Mouse (Mus musculus) cerebellum, postnatal 36 days (tissue): ENCODE results near the gene Gcnt2.
"Not testable (repeated sequence)": the region's sequence is repeated elsewhere in the genome, so short reads cannot be mapped to it uniquely, and the experiment has no call there.

ENCODE experiments used
- DNase-seq, 2 experiments: peaks; one replicate each; pipeline ENCODE4 v3.0.0; 2021 to 2022; ENCODE audit warnings: mixed read lengths in 2 of 2

Gene Gcnt2

DNA sequence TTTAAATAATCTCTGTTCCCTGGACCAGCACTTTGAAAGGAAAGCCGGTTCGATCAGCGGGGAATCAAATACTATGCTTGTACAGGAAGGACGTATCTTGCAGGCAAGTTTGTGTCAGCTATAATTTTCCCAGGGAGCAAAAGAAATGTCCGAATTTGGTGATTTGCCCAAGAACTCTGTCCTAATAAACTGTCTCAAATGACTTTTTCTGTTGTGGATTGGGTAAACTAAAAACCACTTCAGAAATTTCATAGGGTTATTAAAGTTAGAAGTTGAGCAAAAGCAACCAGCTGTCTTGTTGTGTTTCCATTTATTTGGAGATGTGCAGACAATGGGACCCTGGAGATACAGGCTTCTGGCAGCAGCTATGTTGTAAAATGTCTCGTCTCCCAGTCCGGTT, 47.7 kb downstream of the Gcnt2 start:
- DNase-seq = no peak

DNA sequence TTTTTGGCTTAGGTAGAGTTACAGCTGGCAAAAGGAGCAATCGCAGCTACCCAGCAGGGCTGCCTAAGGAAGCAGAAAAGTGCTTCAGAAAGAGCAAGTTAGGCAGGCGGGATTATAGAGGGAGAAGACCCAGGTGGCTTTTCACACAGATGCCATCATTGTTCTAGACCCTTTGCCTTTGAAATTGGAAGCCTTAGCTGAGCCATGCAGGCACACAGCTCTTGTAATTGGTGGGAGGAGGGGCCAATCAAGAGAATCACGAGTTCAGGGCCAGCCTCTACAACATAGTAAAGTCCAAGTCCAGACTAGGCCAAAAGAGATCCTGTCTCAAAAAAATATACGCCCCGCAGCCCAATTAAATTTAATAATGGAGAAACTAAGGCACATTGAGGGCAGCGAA, 48.5 kb downstream of the Gcnt2 start:
- DNase-seq = no peak

DNA sequence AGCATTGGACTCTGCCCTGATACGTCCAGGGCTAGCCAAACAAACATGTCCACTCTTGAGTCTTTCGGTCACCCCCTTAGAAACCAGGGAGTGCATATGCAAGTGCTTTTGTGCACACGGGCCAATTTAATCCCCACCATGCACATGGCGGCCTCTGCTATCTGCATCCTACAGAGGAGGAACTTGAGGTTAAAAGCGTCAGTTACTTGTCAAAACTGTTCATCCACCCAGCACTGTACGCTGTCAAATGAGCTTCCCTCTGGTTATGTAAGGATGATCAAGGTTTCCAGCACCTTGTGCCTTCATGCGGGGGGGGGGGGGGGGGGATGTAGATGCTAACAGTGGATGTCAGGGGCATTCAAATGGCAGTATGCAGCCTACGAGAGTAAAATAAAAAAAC, 49.5 kb downstream of the Gcnt2 start:
- DNase-seq = no peak

DNA sequence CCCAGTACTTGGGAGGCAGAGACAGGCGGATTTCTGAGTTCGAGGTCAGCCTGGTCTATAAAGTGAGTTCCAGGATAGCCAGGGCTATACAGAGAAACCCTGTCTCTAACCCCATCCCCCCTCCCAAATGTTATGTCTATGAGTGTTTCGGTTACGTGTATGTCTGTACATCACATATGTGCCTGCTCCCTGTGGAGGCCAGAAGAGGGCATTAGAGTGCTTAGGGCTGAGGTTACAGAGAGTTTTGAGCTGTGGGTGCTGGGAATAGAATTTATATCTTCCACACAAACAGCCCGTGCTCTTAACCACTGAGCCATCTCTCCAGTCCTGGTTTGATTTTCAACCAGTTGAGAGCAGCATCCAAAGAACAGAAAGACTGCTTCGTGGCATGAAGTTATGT, 50.5 kb downstream of the Gcnt2 start:
- no peak for DNase-seq

DNA sequence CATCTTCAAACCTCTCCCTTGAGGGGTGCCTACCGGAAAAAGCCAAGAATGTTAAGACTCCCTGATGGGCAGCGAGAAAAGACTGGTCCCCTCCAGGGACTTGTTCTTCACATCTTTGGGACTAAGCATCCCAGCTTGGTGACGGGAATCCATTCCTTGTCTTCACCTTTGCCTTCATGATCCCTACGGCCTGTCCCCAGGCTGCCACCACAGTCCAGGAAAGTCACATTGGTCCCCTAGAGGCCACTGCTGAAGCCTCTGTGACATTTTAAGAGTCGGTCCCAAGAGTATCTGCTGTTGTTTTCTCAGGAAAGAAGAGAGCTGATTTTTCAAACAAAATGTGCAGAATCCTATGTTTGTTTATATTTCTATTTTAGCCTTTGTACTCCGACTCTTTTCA, 52.4 kb downstream of the Gcnt2 start:
- no peak for DNase-seq

DNA sequence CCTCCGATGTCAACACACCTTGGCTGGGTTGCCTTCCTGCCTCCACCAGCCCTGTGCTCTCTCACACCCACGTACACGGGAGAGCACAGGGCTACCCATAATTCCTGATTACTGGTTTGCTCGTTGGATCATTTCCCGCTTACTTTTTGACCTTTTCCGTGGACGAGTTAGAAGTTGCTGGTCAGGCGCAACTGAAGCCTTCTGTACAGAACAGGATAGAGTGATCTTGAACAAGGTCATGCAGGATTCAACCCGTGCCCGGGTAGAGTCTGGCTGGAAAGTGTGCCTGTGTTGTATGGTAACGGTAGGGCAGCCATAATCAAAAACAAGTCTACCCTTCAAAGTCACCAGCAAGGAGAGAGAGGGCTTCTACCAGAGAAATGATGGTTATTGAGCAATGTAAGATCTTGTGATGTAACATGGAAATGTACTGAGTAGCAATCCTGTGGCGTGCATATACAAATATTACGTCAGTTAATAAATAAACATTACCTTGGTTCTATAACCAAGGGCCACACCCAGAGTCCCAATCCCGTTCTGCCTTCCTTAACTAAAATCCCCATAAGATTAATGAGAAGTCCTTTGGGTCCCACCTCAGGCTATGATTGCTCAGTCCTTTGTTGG, 54.0 kb downstream of the Gcnt2 start:
- DNase-seq = no peak

DNA sequence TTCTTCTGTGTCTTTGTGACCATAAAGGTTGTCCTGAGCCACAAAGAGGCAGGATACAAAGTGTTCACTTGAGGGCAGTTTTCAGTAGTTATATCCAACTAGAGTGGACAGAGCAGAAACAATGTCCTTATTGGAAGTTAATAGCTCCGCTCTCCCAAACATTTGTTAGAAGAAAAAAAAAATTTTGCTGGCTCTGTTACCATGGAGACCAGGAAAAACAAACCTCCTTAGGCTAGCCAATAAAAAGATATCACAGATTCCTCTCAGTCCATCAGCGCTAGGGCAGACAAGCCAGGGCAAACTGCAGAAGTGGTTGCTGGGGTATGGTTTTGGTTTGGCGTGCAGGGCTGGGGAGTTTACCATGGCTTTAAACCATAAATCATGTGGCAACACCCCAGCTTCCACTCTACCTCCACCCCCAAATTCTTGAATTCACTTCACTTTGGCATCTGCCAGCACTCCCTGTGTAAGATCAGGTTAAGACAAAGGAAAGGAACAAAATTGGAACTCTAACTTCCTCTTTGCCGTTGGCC, 54.6 kb downstream of the Gcnt2 start:
- DNase-seq = no peak

DNA sequence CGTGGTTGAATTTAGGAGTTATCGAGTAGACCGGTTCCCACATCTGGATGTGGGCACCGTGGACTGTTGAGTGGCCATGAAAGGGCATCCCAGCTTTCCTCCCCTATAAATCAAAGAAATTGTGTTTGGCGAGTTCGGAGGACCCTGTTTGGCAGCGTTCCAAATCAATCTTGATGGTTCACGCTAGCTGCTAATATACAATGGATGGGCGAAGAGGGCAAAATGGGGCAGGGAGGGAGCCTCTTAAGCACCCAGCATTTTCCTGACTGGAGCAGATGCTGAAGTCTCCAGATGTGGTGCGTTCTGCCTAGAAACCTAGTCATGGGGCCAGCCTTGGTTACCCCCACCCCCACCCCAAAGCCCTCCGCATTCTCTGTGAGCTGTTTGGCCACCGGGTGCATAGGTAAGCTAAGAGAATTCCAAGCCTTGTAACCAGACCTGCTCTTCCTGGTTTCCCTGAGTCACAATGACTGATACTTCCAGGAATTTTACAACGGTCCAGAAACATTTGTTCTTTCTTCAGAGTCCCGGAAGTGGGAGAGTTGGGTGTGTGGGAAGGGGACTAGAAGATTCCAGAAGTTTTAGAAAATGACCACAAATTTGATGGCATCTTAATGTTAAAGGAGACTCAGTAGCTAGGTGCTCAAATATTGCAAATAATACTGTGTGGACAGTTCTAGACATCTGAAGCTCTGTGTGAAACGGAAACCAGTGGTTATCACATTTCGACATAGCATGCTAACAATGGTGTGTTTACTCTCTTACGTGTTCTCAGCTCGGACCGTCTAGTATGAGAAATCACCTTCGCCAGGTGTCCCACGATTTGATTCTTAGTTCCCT, 57.0 kb downstream of the Gcnt2 start:
- DNase-seq = no peak

DNA sequence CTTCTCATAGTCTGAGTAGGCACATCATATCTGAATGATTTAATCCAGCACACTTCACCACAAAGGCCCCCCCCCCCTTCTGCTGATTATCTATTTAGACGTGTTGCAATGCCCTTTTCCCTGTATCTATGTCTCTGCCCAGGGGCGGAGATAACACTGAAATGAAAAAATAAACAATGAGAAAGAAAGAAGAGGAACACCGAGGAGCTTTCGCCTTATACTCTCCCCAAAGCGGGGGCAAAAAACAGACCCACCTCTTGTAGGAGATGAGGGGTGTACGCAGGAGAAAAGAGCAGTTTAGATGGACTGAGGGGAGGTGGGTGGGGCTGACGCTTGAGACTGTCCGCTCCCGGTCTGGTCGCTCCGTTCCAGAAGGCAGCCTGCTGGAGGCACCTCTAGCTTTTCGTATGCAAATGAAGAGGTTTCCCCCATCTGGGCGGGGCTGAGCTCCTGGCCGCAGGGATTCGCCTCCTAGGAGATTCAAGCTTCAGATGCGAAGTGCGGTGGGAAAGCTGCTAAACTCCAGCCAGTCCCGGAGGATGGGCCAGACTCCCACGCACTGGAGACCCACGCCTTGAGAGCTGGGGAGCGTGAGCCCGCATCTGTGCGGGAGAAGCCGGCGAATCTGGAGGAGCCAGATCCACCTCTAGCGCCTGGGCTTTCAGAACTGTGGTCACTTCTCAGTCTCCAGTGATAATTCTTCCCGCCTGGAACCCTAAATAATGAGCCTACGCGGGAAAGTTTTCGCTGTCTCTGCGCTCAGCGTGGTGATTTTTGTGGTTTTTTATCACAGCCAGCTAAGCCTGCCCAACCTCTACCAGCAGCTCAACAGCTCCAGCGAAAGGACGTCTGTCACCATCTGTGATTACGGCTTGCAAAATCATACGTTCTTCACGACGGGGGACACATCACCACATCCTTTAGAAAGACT, 57.9 kb downstream of the Gcnt2 start:
- peak; percentile 17 for DNase-seq

DNA sequence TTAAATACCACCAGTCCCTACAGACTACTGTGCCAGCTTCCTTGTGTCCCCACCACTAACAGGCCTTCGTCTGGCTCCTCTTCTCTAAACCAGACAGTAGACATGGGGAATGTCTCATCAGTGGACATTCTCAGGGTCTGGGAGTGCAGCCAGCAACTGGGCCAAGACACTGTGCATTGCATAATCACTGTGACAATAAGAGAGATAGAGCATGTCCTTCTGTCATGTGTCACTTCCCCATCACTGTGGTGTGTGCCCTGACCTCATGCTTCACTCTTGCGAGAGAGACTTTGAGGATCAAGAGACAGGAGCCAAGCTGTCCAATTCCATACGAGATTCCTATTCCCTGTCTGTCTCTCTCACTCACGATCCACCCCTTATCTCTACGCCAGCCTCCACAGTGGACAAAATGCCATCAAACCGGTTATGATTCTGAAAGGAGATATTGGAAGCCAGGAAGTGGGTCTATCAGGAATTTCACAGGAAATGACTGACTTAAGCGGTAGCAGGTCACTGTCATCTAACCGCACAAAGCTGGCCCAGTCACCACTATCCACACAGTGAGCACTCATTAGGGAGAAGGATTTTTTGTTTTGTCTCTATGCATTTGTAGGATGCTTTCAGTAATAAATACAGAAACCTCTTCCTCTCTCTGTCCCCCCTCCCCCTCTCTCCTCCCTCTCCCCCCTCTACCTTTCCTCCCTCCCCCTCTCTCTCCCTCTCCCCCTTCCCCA, 61.9 kb downstream of the Gcnt2 start:
- DNase-seq = no peak

DNA sequence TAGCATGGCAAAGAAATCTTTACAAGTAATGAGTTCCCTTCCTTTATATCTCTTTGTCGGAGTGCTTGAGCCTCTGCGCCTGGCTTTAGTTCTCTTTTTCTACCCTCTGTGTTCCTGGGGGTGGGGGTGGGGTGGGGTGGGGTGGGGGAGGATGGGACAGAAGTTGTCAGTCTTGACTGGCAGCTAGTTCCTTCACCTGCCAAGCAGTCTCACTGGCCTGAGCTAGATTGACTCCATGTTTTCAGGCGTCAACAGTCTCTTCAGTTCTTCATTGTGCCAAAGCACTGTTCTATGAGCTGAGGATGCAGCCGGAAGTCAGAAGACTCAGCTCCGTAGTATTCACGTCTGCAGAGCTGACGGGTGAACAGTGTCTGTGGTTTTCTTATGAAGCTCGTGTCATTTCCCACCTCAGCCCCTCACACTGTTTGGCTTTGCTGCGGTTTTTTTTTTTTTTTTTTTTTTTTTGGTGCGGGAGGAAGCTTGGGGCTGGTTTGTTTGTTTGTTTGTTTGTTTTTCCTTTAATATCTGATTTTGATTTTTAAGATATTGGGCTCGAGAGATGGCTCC, 62.8 kb downstream of the Gcnt2 start:
- no peak for DNase-seq

DNA sequence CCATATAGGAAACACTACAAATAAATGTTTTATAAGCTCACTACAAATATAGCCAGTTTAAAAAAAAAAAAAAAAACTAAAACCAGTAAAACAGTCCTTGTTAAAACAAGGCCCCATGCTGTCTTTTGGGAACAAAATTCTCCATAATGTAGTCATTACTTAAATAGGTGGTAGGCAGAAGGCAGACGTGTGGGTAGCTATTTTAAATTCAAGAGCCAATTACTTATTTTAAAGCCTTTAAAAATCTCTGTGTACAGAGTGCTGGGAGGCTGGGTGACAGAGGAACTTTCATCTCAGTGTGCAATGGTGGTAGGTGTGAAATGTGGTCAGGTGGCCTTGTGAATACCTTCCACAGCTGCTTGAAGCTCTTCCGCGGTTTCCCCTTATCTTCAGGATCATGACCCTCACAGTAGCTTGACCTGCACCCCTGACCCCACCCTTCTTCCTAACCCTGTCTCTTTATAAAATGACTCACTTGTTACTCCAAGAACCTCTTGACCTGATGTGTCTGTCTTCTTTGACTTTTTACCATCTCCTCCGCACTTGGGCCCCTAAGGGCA, 64.3 kb downstream of the Gcnt2 start:
- DNase-seq = no peak

DNA sequence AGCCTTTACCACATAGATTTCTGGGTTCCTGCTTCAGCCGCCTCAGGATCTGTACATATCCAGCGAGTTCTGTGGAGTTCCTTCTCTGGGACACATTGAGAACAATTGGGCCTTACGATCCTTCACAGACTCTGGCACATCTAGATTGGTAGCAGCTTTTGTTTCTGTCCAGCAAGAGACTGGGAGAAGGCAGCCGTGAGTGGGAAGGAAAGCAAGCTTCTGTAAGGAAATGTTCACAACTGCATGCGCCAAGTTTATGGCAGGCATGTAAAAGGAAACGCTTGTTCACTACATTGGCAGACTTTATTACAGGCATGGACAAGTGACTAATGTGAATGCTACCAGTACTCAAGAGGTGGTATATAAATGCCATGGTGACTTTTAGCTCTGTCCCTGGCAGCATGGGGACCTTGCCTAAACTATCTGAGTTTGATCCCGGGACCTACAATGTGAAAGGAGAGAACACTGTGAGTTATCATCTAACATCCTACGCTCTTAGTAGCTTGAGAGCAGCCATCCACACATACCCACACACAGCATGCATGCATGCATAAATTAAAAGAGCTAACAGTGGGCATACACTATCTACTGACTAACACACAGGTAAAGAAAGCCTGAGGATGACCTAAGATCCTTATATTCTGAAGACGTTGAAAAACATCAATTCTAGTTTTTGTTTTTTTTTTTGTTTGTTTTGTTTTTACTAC, 68.8 kb downstream of the Gcnt2 start:
- no peak for DNase-seq

DNA sequence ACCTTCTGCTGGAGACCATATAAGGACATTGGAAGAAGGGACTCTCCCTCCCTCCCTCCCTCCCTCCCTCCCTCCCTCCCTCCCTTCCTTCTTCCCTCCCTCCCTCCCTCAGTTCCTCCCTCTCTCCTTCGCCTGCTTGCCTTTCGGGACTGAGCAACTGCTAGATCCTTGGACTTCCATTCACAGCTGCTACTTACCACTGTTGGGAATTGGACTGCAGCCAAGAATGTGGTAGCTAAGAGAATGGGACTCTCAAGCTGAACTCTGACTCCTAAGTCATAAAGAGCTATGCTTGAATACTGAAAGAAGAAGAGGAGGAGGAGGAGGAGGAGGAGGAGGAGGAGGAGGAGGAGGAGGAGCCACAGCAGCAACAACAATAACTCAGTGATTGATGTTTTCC, 72.3 kb downstream of the Gcnt2 start:
- not testable (repeated sequence) for DNase-seq

DNA sequence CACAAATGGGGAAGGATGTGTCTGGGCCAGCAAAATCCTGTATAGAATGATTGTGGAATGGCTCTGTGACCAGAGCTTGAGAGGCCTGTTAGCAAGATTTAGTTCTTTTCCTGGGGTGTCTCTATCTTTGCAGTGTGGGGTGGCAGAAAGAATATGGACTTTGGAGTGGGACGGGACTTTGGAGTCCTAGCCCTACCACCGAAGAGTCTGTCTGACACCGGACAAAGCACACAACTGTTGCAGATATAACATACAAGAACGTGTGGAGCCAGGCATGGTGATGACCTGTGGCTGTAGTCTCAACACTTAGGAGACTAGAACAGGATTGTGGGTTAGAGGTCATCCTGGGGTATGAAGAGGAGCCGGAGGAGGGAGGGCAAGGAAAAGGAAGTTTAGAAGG, 73.0 kb downstream of the Gcnt2 start:
- DNase-seq = no peak

DNA sequence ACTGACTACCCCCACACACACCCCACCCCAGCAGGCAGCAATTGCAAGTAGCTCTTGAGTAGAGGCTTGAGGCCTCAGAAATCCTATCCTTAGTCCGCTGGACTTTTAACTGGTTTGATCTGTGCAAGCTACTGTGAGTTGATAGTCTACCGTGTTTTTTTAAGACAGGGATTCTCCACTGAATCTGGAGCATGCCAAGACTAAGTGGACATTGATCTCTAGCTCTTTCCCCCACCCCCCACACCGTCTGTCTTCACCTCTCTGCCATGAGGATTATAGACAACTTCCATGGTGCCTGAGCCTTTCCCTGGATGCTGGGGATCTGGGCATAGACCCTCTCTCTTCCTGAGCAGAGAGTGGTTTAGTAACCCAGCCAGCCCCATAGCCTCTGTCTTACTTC, 74.8 kb downstream of the Gcnt2 start:
- DNase-seq = no peak

DNA sequence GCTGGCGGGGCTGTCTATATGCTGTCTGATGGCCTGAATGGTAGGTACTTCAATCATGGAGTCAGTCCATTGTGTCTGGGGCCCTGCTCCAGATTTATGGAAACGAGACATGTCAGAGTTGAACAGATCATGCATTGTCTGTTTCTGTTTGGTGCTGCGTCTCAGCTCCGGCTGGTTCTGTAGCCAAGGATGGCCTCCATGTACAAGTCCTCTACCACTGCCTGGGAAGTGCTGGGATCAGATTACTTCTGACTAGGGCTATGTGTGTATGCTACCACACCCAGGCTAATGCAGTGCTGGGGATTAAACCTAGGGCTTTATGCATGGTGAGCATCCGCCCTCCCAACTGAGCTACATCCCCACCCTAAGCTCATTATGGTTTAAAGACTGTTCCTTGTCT, 78.0 kb downstream of the Gcnt2 start:
- DNase-seq = no peak

DNA sequence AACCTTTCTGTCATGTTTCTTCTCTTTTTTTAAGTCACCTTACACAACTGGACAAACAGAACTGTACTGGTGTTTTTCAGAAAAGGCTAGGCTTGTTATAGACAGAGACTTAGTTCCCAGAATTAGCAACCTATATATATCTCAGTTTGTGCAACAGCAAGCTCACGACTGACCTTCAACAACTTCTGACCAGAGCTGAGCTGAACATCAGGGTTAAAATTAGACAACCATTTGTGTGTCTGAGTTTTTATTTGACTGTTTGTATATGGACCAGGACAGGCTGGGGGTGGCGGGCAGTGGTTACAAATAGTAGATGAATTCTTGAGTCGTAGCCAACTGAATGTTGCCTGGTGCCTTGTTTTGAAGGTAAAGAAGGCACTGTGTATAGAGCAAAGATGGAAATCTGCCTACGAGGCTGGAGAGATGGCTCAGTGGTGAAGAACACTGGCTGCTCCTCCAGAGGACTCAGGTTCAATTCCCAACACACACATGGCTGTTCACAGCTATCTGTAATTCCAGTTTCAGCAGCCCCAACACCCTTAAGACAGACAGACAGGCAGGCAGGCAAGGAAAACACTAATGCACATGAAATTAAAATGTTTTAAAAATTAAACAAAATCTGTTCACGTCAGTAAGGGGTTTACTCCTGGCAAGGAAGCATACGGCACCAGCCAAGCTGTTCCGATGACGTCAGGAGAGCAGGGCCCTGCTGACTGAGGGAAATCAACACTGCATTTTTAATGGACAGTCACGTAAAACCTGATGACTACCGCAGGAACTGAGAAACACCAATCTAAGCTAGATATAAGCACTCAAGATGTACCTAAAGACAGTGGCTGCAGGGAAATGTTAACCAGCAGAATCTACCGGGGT, 79.2 kb downstream of the Gcnt2 start:
- no peak for DNase-seq

DNA sequence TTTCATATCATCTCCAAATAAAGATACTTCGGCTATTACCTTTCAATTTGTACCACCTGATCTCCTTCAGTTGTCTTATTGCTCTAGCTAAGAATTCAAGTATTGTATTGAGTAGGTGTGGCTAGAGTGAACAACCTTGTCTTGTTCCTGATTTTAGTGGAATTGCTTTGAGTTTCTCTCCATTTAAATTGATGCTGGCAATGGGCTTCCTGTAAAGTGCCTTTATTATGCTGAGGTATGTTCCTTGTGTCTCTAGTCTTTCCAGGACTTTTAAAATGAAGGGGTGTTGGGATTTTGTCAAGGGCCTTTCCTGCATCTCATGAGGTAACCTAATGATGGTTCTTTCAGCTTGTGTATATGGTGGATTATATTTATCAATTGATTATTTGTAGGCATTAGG, 83.5 kb downstream of the Gcnt2 start:
- DNase-seq = no peak

DNA sequence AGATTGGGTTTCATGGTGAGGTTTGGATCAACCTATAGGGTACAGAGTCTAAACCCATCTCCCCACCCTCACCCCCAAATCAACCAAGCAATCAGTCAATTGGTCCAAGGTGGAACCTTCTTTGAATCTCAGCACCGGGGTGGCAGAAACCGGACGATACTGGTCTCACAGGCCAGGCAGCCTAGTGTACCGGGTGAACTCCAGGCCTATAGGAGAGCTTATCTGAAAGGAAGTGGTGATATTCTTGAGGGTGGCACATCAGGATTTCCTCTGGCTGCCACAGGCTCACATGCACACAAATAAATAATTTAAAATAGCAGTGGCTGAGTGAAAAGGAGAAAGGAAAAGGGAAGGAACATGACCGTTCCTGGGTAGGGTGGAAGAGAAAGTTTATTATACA, 84.4 kb downstream of the Gcnt2 start:
- DNase-seq = no peak
